Mouse (Mus musculus) urinary bladder, adult 18-20 months (tissue): ENCODE data around the gene AI987944.

Source experiments
- DNase-seq, 2 experiments: peaks; one replicate each; pipeline ENCODE4 v3.0.0; 2022; ENCODE audit warnings: low spot score in 2 of 2, mixed read lengths in 2 of 2

The AI987944 gene

DNA sequence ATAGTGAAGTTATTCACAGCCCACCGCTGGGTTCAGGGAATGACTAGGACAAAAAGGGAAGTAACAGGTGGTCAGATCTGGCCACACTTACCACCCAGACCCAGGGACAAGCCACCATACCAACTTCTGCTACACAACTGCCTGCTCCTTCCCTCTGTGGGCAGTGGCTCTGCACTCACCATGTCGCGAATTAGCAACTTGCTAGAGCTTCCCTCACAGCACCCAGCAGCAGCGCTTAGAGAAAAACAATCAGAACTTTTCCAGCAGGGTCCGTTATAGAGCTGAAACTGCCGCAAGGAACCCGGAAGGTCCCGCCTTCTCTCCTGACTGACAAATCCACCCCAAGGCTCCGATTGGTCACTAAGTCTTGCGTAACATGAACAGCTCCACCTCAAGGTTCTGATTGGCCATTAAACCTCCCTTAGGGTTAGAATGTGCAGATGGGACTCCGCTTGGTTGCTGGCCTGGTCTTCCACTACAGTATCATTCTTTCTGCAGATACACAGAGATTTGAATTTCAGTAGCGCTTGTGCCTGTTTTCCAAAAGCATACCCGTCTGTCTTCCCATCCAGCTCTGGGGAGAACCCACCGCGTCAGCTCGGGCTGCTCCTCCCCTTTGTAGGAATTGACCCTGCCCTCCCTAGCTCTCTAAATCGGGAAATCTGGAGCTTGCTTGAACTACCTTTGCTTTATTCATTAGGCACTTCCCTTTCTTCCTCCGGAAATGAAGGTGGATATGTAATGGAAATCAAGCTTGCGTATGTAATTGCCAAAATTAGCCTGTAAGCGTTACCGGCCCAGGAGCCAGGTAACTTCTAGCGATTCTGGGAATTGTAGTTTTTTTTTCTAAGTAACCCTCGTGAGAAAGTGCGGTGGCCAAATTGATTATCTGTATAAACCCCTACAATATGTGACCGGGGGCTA lies at the start of gene AI987944:
Gene AI987944 (minus strand): TSS at position 332 of the 924 bp plus-strand sequence.
- DNase-seq = peak; percentile 55 to 69

DNA sequence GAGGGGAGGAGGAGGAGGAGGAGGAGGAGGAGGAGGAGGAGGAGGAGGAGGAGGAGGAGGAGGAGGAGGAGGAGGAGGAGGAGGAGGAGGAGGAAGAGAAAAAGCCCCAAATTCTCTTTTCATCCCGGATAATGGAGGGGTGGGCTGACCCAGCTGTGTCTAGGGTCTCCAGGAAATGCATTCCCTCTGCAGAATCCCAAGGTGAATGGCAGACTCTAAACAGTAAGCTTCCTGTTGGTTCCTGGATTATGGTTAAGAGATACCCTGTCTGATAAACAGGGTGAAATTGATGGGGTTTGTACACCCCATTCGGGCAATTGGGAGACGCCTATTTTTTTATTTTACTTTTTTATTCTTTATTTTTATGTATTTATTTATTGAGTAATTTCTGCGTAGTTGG lies 951 bp upstream of the AI987944 start:
- DNase-seq = no peak
